8 mouse cellular contexts compared by ENCODE assay signal in the genomic region with DNA sequence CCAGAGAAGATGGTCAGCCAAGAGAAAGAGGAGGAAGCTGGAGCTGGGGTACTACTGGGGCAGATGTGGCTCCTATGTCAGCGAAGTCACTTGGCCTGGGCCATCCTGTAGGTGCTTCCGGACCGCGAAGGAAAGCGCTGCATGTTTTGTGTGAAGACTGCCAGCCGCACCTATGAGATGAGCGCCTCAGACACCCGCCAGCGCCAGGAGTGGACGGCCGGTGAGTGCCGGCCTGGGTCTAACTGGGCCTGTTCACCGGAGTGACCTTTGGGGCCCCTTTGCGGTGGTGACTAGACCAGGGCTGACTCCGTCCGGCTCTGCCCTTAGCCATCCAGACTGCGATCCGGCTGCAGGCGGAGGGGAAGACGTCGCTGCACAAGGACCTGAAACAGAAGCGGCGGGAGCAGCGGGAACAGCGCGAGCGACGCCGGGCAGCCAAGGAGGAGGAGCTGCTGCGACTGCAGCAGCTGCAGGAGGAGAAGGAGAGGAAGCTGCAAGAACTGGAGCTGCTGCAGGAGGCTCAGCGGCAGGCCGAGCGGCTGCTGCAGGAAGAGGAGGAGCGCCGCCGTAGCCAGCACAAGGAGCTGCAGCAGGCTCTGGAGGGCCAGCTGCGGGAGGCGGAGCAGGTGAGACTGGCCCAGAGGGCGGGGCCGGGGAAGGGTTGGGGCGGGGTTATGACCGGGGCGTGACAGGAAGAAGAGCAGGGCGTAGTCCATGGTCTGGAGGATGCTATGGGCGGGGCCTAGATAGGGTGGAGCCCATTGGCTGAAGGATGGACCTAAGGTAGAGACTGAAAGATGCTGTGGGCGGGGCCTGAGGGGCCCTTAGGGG. TPM values are rescaled to one million over a fixed set of nuclear protein-coding genes. Genes with fewer than 3 reads are reported as not detected.
A peak's percentile ranks its signal among the peaks of the same experiment; 100 is the strongest.
DNase-seq lines count a peak whose midpoint lies in the region; ATAC-seq lines count a peak whose summit lies in the region.

No protein-coding gene starts in this region.

- peak; percentile 91 for DNase-seq in adrenal gland, adult 8-10 months
- peak; percentile 94 for DNase-seq in embryo, embryonic 11 days
- DNase-seq in gastrocnemius, postnatal 14 days: peak; percentile 93
- peak; percentile 96 for DNase-seq in intestine, embryonic 14.5 days (ENCODE audit: low spot score)
- DNase-seq in left cerebral cortex, postnatal 25 days (ENCODE audit: low spot score in 2 of 2): peak; percentile 77 to 93
- DNase-seq in mesoderm, embryonic 11.5 days (ENCODE audit: low read depth, low spot score): peak; percentile 90
- peak; percentile 85 for DNase-seq in right cerebral cortex, postnatal 25 days
- peak; percentile 87 to 96 for DNase-seq in urinary bladder, postnatal 36 days (ENCODE audit: low spot score in 2 of 2)

- peak overlapping the region; percentile 62 for H3K27ac ChIP-seq in intestine, embryonic 14.5 days (ENCODE audit: low read depth)

- intact Hi-C loops in gastrocnemius, postnatal 14 days (cut with DNase I; ENCODE audit: low total_unique reads): no loop called here
- intact Hi-C loops in left cerebral cortex, postnatal 25 days (cut with DNase I): no loop called here

- 2% methylated on average over 46 of the region's 46 CpGs for WGBS in intestine, embryonic 14.5 days

- H3K9me3 ChIP-seq in intestine, embryonic 14.5 days (ENCODE audit: control insufficient read depth, low read length): no peaks in the 10 kb centered on the region

- H3K36me3 ChIP-seq in intestine, embryonic 14.5 days (ENCODE audit: control insufficient read depth, insufficient read depth, low read length): no peaks in the 10 kb centered on the region

- H3K4me2 ChIP-seq in intestine, embryonic 14.5 days (ENCODE audit: low read length): peak overlapping the region; percentile 70

- peak; percentile 87 for ATAC-seq in intestine, embryonic 14.5 days (replicated peaks; ENCODE audit: low FRiP score, low TSS enrichment, low read depth)

- no peaks in the 10 kb centered on the region for H3K27me3 ChIP-seq in intestine, embryonic 14.5 days (replicated peaks; ENCODE audit: control insufficient read depth, insufficient read depth, low read length)

- peak overlapping the region; percentile 47 for H3K4me3 ChIP-seq in intestine, embryonic 14.5 days (ENCODE audit: low read depth, low read length)

- H3K4me1 ChIP-seq in intestine, embryonic 14.5 days (replicated peaks; ENCODE audit: control insufficient read depth, insufficient read depth, low read length): peaks cover 7% of the 10 kb centered on the region

- H3K9ac ChIP-seq in intestine, embryonic 14.5 days (ENCODE audit: low read length): peak overlapping the region; percentile 45

RNA-seq across cellular contexts. Expression of a gene that starts 8.7 kb away (rescaled TPM):
- 10 to 100 TPM; 38.8 to 50.6 (median 45.4) TPM for total RNA-seq in adrenal gland, adult 8-10 months (2022)
- total RNA-seq in gastrocnemius, postnatal 14 days (2021): 10 to 100 TPM; 29.2 to 29.5 TPM
- 2.1 and 2.5 TPM in 2 replicates for polyA plus RNA-seq in intestine, embryonic 14.5 days (2014; fragmentation: Nextera tagmentation; extraction: Ambion mirVana)
- 10 to 100 TPM; 26.6 to 28.8 TPM for total RNA-seq in left cerebral cortex, postnatal 25 days (2021)

RNA-seq across cellular contexts. Expression of a gene that starts 16.2 kb away (rescaled TPM):
- 1 to 10 TPM; 2.6 to 3.4 (median 3.2) TPM for total RNA-seq in adrenal gland, adult 8-10 months (2022)
- total RNA-seq in gastrocnemius, postnatal 14 days (2021): 1 to 10 TPM; 2.2 to 2.7 TPM
- polyA plus RNA-seq in intestine, embryonic 14.5 days (2014; fragmentation: Nextera tagmentation; extraction: Ambion mirVana): 1.9 and 2.6 TPM in 2 replicates
- total RNA-seq in left cerebral cortex, postnatal 25 days (2021): 1 to 10 TPM; 2.9 to 3.1 TPM

RNA-seq across cellular contexts. Expression of a gene that starts 46.8 kb away (rescaled TPM):
- 10 to 100 TPM; 39.2 to 62.8 (median 49.0) TPM for total RNA-seq in adrenal gland, adult 8-10 months (2022)
- total RNA-seq in gastrocnemius, postnatal 14 days (2021): 10 to 100 TPM; 14.4 to 16.2 TPM
- polyA plus RNA-seq in intestine, embryonic 14.5 days (2014; fragmentation: Nextera tagmentation; extraction: Ambion mirVana): 31.8 and 32.4 TPM in 2 replicates
- 100 to 1,000 TPM; 110 to 113 TPM for total RNA-seq in left cerebral cortex, postnatal 25 days (2021)

Comparison
In these comparisons a context has a peak if more than half of its experiments do, and no peak if none do; other contexts are left out.
1. Peak in every context shown above with its lines: DNase-seq, ATAC-seq, H3K4me3 ChIP-seq and H3K27ac ChIP-seq.